Mouse (Mus musculus) urinary bladder, postnatal 10 days (tissue): ENCODE results near the gene Ceacam10.
"Not testable (repeated sequence)": the region's sequence is repeated elsewhere in the genome, so short reads cannot be mapped to it uniquely, and the experiment has no call there.

Source experiments
- DNase-seq: peaks from one replicate; pipeline ENCODE4 v3.0.0; 2022; ENCODE audit warnings: low spot score

The Ceacam10 gene

GRCm38 (mm10) chr7:24776918-24777317, at the start of gene Ceacam10:
Gene Ceacam10 (plus strand): TSS chr7:24777206.
- DNase-seq = not testable (repeated sequence)

GRCm38 (mm10) chr7:24735970-24736670, 40.9 kb upstream of the Ceacam10 start:
- DNase-seq = no peak

- no peak for DNase-seq
Measured at GRCm38 (mm10) chr7:24750695-24751094, 26.3 kb upstream of the Ceacam10 start.

- DNase-seq = no peak
Measured at GRCm38 (mm10) chr7:24751610-24752009, 25.4 kb upstream of the Ceacam10 start.

GRCm38 (mm10) chr7:24753476-24753875, 23.5 kb upstream of the Ceacam10 start:
- DNase-seq = no peak

GRCm38 (mm10) chr7:24758520-24758919, 18.5 kb upstream of the Ceacam10 start:
- DNase-seq = no peak

- no peak for DNase-seq
Measured at GRCm38 (mm10) chr7:24760211-24760610, 16.8 kb upstream of the Ceacam10 start, which contains the start of gene Cd177. Gene Cd177 (minus strand): TSS chr7:24760311.

GRCm38 (mm10) chr7:24761161-24761560, 15.8 kb upstream of the Ceacam10 start:
- DNase-seq = no peak

- DNase-seq = no peak
Measured at GRCm38 (mm10) chr7:24762574-24762973, 14.4 kb upstream of the Ceacam10 start.

GRCm38 (mm10) chr7:24771361-24771760, 5.6 kb upstream of the Ceacam10 start:
- DNase-seq = no peak

- no peak for DNase-seq
Measured at GRCm38 (mm10) chr7:24773942-24774535, 3.0 kb upstream of the Ceacam10 start.

- DNase-seq = no peak
Measured at GRCm38 (mm10) chr7:24776145-24776544, 861 bp upstream of the Ceacam10 start.

- DNase-seq = no peak
Measured at GRCm38 (mm10) chr7:24797918-24798317, 20.9 kb downstream of the Ceacam10 start.

- DNase-seq = no peak
Measured at GRCm38 (mm10) chr7:24802149-24802767, 25.3 kb downstream of the Ceacam10 start.

GRCm38 (mm10) chr7:24804826-24805225, 27.8 kb downstream of the Ceacam10 start:
- no peak for DNase-seq

GRCm38 (mm10) chr7:24809041-24809440, 32.0 kb downstream of the Ceacam10 start:
- DNase-seq = no peak

GRCm38 (mm10) chr7:24817502-24817901, 40.5 kb downstream of the Ceacam10 start:
- no peak for DNase-seq

- DNase-seq = no peak
Measured at GRCm38 (mm10) chr7:24824452-24824851, 47.4 kb downstream of the Ceacam10 start.

GRCm38 (mm10) chr7:24827181-24827580, 50.2 kb downstream of the Ceacam10 start:
- DNase-seq = no peak
